Mouse (Mus musculus): ENCODE results near the gene Tgfa. TPM values are rescaled to one million over a fixed set of nuclear protein-coding genes. Genes with fewer than 3 reads are reported as not detected.
A peak's percentile ranks its signal among the peaks of the same experiment; 100 is the strongest.

Tgfa gene
- polyA plus RNA-seq (2015; fragmentation: Nextera tagmentation; extraction: Ambion mirVana) = 3.0 TPM in 2 replicates

- Histone ChIP-seq H3K4me3 (ENCODE audit: low read depth, low read length) (peak within 1 kb of the TSS; percentile 61), H3K9me3 (ENCODE audit: low read length) (no peaks in the 10 kb centered on the region), H3K4me1 (ENCODE audit: insufficient read depth) (peaks cover 7% of the 10 kb centered on the region; the same call in 1 of the 2 replicates), H3K4me2 (ENCODE audit: low read depth, low read length) (peak within 1 kb of the TSS; percentile 78), H3K27me3 (ENCODE audit: insufficient read depth, low read length) (peaks cover 25% of the 10 kb centered on the region), H3K27ac (ENCODE audit: low read depth) (peak within 1 kb of the TSS; percentile 89), H3K9ac (replicated peaks) (peak within 1 kb of the TSS; percentile 59), H3K36me3 (replicated peaks; ENCODE audit: insufficient read depth, low read length) (no peaks in the 10 kb centered on the region)
- peak; percentile 91 for ATAC-seq
- TF ChIP-seq EP300 (IDR thresholded peaks at IDR 0.05; ENCODE audit: low read depth) (no peak), CTCF (IDR thresholded peaks at IDR 0.05; ENCODE audit: low read depth) (peak; percentile 68)
- WGBS (ENCODE audit: insufficient replicate concordance) = under 1% methylated on average over 75 of the region's 97 CpGs
- DNase-seq = peak; percentile 74
These were observed at the start of gene Tgfa for GRCm38 (mm10) chr6:86194941-86195932. TSS of gene Tgfa (plus strand) at chr6:86195223.

GRCm38 (mm10) chr6:86148518-86148917, 46.5 kb upstream of the Tgfa start:
- DNase-seq = no peak
- no peak for TF ChIP-seq EP300 (IDR thresholded peaks at IDR 0.05; ENCODE audit: low read depth)
- TF ChIP-seq CTCF (IDR thresholded peaks at IDR 0.05; ENCODE audit: low read depth) = no peak
- no peaks in the 10 kb centered on the region for H3K4me1 ChIP-seq (ENCODE audit: insufficient read depth)
- no peaks in the 10 kb centered on the region; the same call in 1 of the 2 replicates for H3K9me3 ChIP-seq (ENCODE audit: low read length)
- H3K9ac ChIP-seq (replicated peaks) = no peak overlapping the region
- no peaks in the 10 kb centered on the region for H3K36me3 ChIP-seq (replicated peaks; ENCODE audit: insufficient read depth, low read length)
- no peak overlapping the region for H3K4me2 ChIP-seq (ENCODE audit: low read depth, low read length)
- WGBS (ENCODE audit: insufficient replicate concordance) = 15% methylated on average over 4 of the region's 4 CpGs
- no peak overlapping the region for H3K27ac ChIP-seq (ENCODE audit: low read depth)
- no peak for ATAC-seq
- no peaks in the 10 kb centered on the region for H3K27me3 ChIP-seq (ENCODE audit: insufficient read depth, low read length)
- no peak overlapping the region for H3K4me3 ChIP-seq (ENCODE audit: low read depth, low read length)

- H3K4me2 ChIP-seq (ENCODE audit: low read depth, low read length) = no peak overlapping the region
- H3K4me1 ChIP-seq (ENCODE audit: insufficient read depth) = no peaks in the 10 kb centered on the region
- no peak overlapping the region for H3K9ac ChIP-seq (replicated peaks)
- H3K4me3 ChIP-seq (ENCODE audit: low read depth, low read length) = no peak overlapping the region
- H3K27ac ChIP-seq (ENCODE audit: low read depth) = no peak overlapping the region
- DNase-seq (no peak), ATAC-seq (no peak)
- no peaks in the 10 kb centered on the region; the same call in 1 of the 2 replicates for H3K9me3 ChIP-seq (ENCODE audit: low read length)
- 39% methylated on average over 4 of the region's 4 CpGs for WGBS (ENCODE audit: insufficient replicate concordance)
- no peaks in the 10 kb centered on the region for H3K36me3 ChIP-seq (replicated peaks; ENCODE audit: insufficient read depth, low read length)
- H3K27me3 ChIP-seq (ENCODE audit: insufficient read depth, low read length) = no peaks in the 10 kb centered on the region
- TF ChIP-seq CTCF (IDR thresholded peaks at IDR 0.05; ENCODE audit: low read depth) (no peak), EP300 (IDR thresholded peaks at IDR 0.05; ENCODE audit: low read depth) (no peak)
These were observed 46.0 kb upstream of the Tgfa start for GRCm38 (mm10) chr6:86149001-86149400.

- no peaks in the 10 kb centered on the region for H3K9me3 ChIP-seq (ENCODE audit: low read length)
- no peaks in the 10 kb centered on the region for H3K27me3 ChIP-seq (ENCODE audit: insufficient read depth, low read length)
- TF ChIP-seq CTCF (IDR thresholded peaks at IDR 0.05; ENCODE audit: low read depth) = no peak
- no peak for TF ChIP-seq EP300 (IDR thresholded peaks at IDR 0.05; ENCODE audit: low read depth)
- H3K4me2 ChIP-seq (ENCODE audit: low read depth, low read length) = no peak overlapping the region
- no peak overlapping the region for H3K9ac ChIP-seq (replicated peaks)
- ATAC-seq (no peak), DNase-seq (no peak)
- no peaks in the 10 kb centered on the region for H3K36me3 ChIP-seq (replicated peaks; ENCODE audit: insufficient read depth, low read length)
- H3K4me1 ChIP-seq (ENCODE audit: insufficient read depth) = no peaks in the 10 kb centered on the region; the same call in 1 of the 2 replicates
- WGBS (ENCODE audit: insufficient replicate concordance) = 83% methylated on average over 7 of the region's 7 CpGs
- no peak overlapping the region for H3K4me3 ChIP-seq (ENCODE audit: low read depth, low read length)
- H3K27ac ChIP-seq (ENCODE audit: low read depth) = no peak overlapping the region
These were observed 42.3 kb upstream of the Tgfa start for GRCm38 (mm10) chr6:86152676-86153075.

- 77% methylated on average over 8 of the region's 8 CpGs for WGBS (ENCODE audit: insufficient replicate concordance)
These were observed 41.5 kb upstream of the Tgfa start for GRCm38 (mm10) chr6:86153436-86153990.

GRCm38 (mm10) chr6:86154006-86154405, 41.0 kb upstream of the Tgfa start:
- no peak overlapping the region for H3K27ac ChIP-seq (ENCODE audit: low read depth)
- H3K9me3 ChIP-seq (ENCODE audit: low read length) = no peaks in the 10 kb centered on the region
- H3K9ac ChIP-seq (replicated peaks) = no peak overlapping the region
- DNase-seq = no peak
- H3K36me3 ChIP-seq (replicated peaks; ENCODE audit: insufficient read depth, low read length) = no peaks in the 10 kb centered on the region
- no peaks in the 10 kb centered on the region for H3K27me3 ChIP-seq (ENCODE audit: insufficient read depth, low read length)
- WGBS (ENCODE audit: insufficient replicate concordance) = 70% methylated on average over 5 of the region's 5 CpGs
- H3K4me2 ChIP-seq (ENCODE audit: low read depth, low read length) = no peak overlapping the region
- no peak for TF ChIP-seq EP300 (IDR thresholded peaks at IDR 0.05; ENCODE audit: low read depth)
- no peaks in the 10 kb centered on the region; the same call in 1 of the 2 replicates for H3K4me1 ChIP-seq (ENCODE audit: insufficient read depth)
- H3K4me3 ChIP-seq (ENCODE audit: low read depth, low read length) = no peak overlapping the region
- ATAC-seq = no peak

More at GRCm38 (mm10) chr6:86153436-86153990, 41.5 kb upstream of the Tgfa start:
- Histone ChIP-seq H3K4me3 (ENCODE audit: low read depth, low read length) (no peak overlapping the region), H3K4me1 (ENCODE audit: insufficient read depth) (no peaks in the 10 kb centered on the region; the same call in 1 of the 2 replicates), H3K36me3 (replicated peaks; ENCODE audit: insufficient read depth, low read length) (no peaks in the 10 kb centered on the region), H3K4me2 (ENCODE audit: low read depth, low read length) (no peak overlapping the region), H3K27me3 (ENCODE audit: insufficient read depth, low read length) (no peaks in the 10 kb centered on the region), H3K9ac (replicated peaks) (no peak overlapping the region), H3K9me3 (ENCODE audit: low read length) (no peaks in the 10 kb centered on the region), H3K27ac (ENCODE audit: low read depth) (no peak overlapping the region)
- TF ChIP-seq CTCF (IDR thresholded peaks at IDR 0.05; ENCODE audit: low read depth) (no peak), EP300 (IDR thresholded peaks at IDR 0.05; ENCODE audit: low read depth) (no peak)
- DNase-seq = no peak
- no peak for ATAC-seq

Measured in liver, postnatal 0 days (tissue).